Mouse (Mus musculus) left cerebral cortex, postnatal 4 days (tissue): ENCODE data around the gene Npr3. TPM values are rescaled to one million over a fixed set of nuclear protein-coding genes. Genes with fewer than 3 reads are reported as not detected.

Source experiments
- total RNA-seq, 2 experiments: library from RNA; stranded (reverse); gene quantifications; 2 replicates each; pipeline ENCODE4 v1.2.3; 2021

The Npr3 gene
- total RNA-seq, 2 experiments from 2014 or later: 12.4 to 13.1 TPM

Other genes with a start within 250 kb of the Npr3 start
- 100 to 1,000 TPM; 291 to 292 TPM for gene Sub1, start 89.7 kb upstream of the Npr3 start, total RNA-seq
- 100 to 1,000 TPM; 227 to 235 TPM for gene Zfr, start 210.5 kb upstream of the Npr3 start, total RNA-seq